Mouse (Mus musculus) v-Abl transformed pro-B cells (cell line): ENCODE results near the gene Fam160a1.

ENCODE experiments used
- in situ Hi-C, 2 experiments: fragments of 400-800 bp; cut with MboI; formaldehyde crosslinking; loops; one replicate each; pipeline ENCODE4 v1.15.1; 2025; ENCODE audit not compliant: unreplicated experiment in 2 of 2

Fam160a1 gene

DNA sequence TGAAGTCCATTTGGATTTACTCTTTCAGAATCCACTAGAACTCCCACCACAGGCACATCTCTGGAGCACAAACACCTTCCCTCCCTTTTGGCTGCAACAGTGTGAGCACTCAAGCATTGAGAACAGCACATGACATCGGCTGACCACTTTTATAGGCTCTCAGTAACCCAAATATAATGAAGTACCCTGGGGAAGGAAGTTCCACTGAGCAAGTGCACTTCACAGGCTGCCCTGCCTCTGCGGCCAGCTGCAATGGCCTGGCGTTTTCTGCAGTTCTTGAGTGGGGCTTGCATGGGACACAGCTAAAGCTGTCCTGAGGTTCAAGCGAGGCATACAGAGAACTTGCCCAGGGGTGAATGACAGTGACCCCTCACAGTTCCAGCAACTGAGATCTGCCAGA, 126.0 kb downstream of the Fam160a1 start:
- in situ Hi-C loops = no loop called here

DNA sequence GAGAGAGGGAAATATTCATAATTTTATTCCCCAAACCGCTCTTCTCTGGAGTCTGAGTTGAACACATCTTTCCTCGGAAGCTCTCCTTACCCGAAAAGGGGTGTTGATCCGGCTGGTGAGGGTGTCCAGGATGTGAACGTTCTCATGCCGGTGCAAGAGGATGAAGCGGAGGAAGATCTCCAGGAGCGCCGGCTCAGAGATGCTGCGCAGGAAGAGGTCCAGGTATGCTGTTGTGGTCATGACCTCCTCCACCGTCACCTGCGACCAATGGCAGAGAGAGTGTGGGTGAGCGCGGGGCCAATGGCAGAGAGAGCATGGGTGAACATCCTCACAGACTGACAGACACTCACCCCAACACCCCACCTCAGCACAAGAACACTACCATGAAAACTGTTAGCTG, 128.8 kb downstream of the Fam160a1 start:
- in situ Hi-C loops = no loop called here

GRCm38 (mm10) chr3:85685271-85685670, 131.8 kb downstream of the Fam160a1 start:
- in situ Hi-C loops = no loop called here

DNA sequence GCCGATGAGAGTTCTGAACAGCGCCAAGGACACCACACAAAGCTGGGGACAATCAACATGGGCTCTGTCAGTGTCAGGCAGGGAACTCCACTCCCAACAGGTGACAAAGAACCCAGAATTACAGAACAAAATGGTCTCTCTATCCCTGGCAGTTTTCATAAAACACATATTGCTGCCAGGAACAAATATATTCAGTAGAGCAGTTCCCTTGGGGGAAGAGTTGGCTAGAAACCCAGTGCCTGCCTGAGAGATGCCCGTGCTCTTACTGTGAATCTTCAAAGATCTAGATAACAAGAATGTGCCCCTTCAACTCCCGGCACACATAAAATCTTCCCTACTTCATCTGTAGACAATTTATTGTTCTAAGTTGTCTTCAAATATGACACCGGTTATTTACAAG, 133.5 kb downstream of the Fam160a1 start:
- in situ Hi-C loops = no loop called here

DNA sequence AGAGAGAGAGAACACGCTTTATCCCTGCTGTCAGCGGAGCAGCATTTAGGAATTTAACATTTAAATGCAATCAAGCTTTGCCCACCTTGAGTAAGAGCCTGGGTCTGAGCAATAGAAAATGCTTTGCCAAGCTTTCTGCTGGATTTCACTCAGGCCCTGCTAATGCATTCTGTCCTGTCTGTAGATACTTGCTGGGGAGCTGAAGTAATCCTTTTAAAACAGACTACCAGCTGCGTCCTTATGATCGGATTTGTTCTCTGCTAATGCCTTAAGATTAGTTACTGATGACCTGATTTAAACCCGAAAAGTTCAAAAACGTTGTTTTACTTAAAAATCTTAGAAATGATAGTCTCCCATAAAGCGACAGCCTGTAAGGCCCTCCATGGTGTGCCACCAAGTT, 136.0 kb downstream of the Fam160a1 start:
- in situ Hi-C loops = no loop called here

GRCm38 (mm10) chr3:85679960-85680359, 137.1 kb downstream of the Fam160a1 start:
- in situ Hi-C loops = no loop called here

GRCm38 (mm10) chr3:85679312-85679933, 137.7 kb downstream of the Fam160a1 start:
- in situ Hi-C loops = no loop called here

- in situ Hi-C loops = no loop called here
Measured at GRCm38 (mm10) chr3:85677952-85678351, 139.1 kb downstream of the Fam160a1 start.

GRCm38 (mm10) chr3:85677133-85677532, 140.0 kb downstream of the Fam160a1 start:
- in situ Hi-C loops = no loop called here

DNA sequence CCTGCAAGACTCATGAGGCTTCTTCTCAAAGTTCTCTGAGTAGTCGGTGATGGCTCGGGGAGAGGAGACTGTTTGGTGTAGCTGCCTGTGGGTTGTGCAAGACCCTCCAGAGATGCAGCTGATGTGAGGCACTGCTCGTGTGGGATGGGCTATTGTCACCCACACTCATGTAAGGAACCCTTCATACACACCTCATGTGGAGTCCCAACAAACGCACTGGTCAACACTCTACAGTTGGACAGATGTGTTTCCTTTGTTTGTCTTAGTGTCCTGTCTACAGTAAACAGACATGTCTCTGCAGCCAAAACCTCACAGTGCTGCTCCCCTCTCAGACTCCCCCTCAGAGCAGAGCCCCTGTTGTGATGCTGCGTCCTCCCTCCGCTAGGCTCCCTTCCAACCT, 147.2 kb downstream of the Fam160a1 start:
- in situ Hi-C loops = no loop called here

DNA sequence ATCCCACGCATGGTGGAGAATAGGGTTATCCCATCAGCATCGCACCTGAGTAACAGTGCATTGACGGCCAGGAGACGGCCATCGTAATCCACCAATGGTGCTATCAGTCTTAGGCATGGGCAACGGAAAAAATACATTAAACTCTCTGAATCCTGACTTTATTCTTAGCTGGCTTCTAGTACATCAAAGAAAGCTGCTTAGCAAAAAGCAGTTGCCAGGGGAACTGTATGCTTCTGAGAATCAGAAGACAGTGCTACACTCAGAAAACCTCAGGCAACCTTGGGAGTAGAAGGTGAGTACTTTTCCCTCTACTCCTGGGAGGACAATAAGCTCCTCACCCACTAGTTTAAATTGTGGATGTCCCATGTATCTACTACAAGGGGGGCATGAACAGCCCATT, 149.4 kb downstream of the Fam160a1 start:
- in situ Hi-C loops = no loop called here

DNA sequence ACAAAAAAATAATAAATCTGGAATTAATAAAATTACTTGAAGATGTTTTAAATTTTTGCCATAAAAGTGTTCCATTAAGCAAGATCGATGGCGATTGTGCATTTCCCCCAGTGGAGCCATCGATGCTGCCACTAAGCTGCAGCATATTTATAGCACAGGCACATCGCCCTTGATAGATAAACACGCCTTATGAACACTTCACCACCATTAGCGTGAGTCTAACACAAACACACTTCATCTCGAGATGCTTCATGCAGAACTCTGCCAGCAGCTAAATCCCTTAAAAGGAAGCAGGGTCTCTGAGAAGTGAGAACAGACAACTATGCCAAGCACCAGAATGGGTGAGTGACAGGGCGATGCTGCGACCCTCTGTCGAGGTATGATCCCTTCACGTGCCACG, 150.4 kb downstream of the Fam160a1 start:
- in situ Hi-C loops = no loop called here

DNA sequence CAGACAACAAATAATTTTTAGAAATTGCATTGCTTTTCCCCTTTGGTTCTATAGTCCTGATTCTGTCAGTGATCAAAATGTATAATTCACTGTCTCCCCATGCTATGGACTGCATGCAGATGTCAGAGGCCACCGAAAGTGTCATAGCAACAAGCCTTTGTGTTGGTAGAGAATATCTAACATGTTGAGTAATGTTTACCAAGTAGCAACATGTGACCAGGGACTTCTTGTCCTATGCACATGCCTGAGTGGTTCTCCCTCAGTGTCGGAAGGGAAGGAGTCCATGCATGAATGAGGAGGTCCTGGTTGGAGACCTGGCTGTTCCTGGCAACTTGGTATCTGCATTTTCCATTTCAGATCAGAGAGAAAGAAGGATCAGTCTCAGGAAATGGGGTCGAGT, 150.9 kb downstream of the Fam160a1 start:
- in situ Hi-C loops = no loop called here

DNA sequence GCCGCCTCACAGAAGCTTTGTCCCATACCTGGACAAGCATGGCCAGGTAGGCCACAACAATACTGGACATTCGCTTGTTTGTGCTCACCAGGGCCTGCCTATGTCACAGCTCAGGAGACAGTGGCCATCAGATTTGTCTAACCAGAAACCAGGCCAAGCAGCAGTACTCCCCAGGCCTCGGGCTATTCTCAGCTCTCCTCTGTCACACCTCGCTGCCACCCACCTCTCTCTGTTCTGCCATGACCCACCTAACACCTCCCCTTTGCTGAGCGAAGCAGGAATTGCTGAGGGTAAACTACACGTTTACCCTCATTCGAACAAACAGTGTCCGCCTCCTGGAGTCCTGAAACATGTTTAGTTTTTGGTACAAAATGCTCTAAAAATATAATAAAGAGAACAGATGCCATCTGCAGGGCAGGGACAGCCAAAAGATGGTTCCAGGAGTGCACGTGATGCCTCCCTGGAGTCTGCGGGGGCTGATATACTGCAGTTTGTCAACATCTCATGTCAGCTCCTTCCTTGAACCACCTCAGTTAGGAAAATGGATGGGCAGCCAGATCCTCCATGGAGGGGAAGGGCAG, 152.4 kb downstream of the Fam160a1 start:
- in situ Hi-C loops = no loop called here

DNA sequence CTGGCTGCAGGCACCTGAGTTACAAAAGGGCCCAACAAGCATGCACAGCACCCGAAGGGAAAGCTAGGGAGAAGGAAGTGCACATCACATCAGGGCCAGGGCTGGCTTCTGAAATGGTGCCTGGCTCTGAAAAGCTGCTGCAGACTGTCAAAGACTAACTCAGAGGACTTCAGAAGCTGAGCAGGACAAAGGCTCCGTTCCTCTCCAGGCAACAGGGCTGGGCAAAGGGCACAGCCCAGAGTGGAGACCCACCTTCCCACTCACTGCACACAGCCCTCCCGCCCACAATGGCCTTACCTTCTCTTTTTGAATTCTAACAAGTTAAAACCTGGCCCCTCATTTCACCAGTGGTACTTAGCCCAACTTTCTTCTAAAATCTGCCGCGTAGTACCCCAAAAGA, 153.3 kb downstream of the Fam160a1 start:
- in situ Hi-C loops = no loop called here

DNA sequence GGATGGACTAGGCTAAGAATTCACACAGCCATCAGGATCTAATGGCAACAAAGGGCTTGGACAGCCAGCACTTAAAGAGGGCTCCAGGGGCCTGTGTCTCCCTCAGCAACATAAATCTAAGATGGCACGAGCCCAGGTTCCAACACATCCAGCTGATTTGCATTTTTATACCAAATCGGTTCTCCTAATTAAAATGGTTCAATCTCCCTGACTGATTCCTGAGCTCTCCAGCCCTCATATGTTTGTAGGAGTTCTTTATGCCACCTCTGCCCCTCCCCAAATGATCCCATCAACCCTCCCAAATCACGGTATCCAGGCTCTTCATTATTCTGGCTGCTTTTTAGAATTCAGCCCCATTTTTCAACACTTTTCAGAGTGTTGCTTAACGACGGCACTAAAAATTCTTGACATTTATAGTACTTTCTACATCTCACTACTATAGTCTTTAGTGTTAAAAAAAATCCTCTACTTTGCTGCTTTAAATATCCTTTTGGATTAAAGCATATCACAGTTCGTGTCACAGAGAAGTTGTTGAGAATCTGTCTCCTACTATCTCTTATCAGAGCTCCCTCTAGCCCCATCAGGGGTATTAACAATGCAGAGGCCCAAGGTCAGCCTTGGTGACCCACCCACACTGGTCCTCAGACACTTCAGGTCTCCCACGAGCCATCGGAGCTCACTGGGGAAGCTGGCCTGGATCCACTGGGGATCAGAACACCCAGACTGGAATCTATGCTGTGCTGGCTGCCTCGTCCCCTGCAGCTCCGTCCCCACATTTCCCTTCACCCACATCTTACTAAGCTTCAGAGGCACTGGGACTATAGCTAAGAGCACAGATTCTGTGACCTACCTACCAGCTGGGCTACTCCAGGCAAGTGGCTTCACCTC, 154.9 kb downstream of the Fam160a1 start:
- in situ Hi-C loops = no loop called here

- in situ Hi-C loops = no loop called here
Measured at GRCm38 (mm10) chr3:85659681-85660080, 157.4 kb downstream of the Fam160a1 start.

DNA sequence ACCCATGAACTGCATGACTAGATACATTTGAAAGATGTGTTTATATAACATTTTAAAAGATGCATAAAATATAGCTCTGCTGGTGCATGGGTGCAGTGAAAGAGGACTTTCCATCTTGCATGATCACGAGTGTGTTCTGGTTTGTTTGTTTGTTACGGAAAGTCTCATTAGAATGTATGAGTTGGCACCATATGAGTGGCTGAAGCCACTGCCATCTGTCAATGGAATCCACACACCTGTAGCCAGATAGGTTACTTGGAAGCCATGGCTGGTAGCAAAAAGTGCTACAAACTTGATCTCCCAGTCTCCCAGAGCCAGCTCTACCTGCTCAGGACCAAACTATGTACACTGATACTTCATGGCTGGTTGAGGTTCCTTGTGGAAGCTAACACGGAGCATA, 161.6 kb downstream of the Fam160a1 start:
- in situ Hi-C loops = no loop called here

GRCm38 (mm10) chr3:85652727-85653665, 164.1 kb downstream of the Fam160a1 start:
- in situ Hi-C loops = no loop called here

DNA sequence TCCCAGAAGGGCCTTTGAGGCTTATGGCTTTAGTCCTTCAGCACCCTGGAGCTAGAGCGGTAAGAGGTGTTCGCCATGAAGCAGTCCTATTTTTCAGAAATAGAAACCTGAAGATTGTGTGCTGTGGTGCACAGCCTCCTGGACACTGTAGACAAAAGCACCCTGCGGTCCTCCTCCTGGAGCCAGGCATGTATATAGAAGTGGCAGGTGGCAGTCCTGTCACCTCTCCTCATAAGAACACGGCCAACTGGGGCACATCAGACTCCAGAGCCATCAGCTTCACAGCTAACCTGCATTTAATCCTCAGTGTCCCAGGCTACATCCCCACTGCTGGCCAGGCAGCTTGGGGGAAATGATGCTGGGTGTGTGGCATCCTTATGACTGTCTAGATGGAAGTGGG, 167.9 kb downstream of the Fam160a1 start:
- in situ Hi-C loops = no loop called here

- in situ Hi-C loops = no loop called here
Measured at GRCm38 (mm10) chr3:85645517-85646004, 171.5 kb downstream of the Fam160a1 start.
